Mouse (Mus musculus): ENCODE measurements at regions not wholly inside any gene's neighbourhood (a gene's known extent, or its start where the extent isn't known, plus 50 kb on each side); places are given as distances from the start of the nearest gene placed in this dataset.

GRCm38 (mm10) chr16:21315751-21316151 lies 107.2 kb upstream of the Vps8 start:
- no peak for TF ChIP-seq GATA1 (IDR thresholded peaks at IDR 0.05; ENCODE audit: low read length)
- TF ChIP-seq TAL1 (IDR thresholded peaks at IDR 0.05; ENCODE audit: low read length) = no peak
- Histone ChIP-seq H3K9me3 (ENCODE audit: control insufficient read depth, low read length) (no peaks in the 10 kb centered on the region), H3K27me3 (ENCODE audit: control insufficient read depth) (peaks cover 18% of the 10 kb centered on the region), H3K36me3 (ENCODE audit: control insufficient read depth) (no peaks in the 10 kb centered on the region), H3K4me1 (ENCODE audit: control insufficient read depth) (peaks cover 18% of the 10 kb centered on the region), H3K4me3 (replicated peaks) (no peak overlapping the region)

GRCm38 (mm10) chr16:21318009-21318639 lies 104.8 kb upstream of the Vps8 start:
- Histone ChIP-seq H3K27me3 (ENCODE audit: control insufficient read depth) (no peaks in the 10 kb centered on the region; the same call in 1 of the 2 replicates), H3K4me1 (ENCODE audit: control insufficient read depth) (peaks cover 13% of the 10 kb centered on the region), H3K4me3 (replicated peaks) (no peak overlapping the region), H3K36me3 (ENCODE audit: control insufficient read depth) (no peaks in the 10 kb centered on the region), H3K9me3 (ENCODE audit: control insufficient read depth, low read length) (no peaks in the 10 kb centered on the region)
- TF ChIP-seq GATA1 (IDR thresholded peaks at IDR 0.05; ENCODE audit: low read length) = no peak
- no peak for TF ChIP-seq TAL1 (IDR thresholded peaks at IDR 0.05; ENCODE audit: low read length)

- Histone ChIP-seq H3K27me3 (ENCODE audit: control insufficient read depth) (no peaks in the 10 kb centered on the region), H3K4me3 (replicated peaks) (no peak overlapping the region), H3K9me3 (ENCODE audit: control insufficient read depth, low read length) (no peaks in the 10 kb centered on the region), H3K36me3 (ENCODE audit: control insufficient read depth) (no peaks in the 10 kb centered on the region), H3K4me1 (ENCODE audit: control insufficient read depth) (peaks cover 13% of the 10 kb centered on the region)
- TF ChIP-seq TAL1 (IDR thresholded peaks at IDR 0.05; ENCODE audit: low read length) (no peak), GATA1 (IDR thresholded peaks at IDR 0.05; ENCODE audit: low read length) (no peak)
Measured at GRCm38 (mm10) chr16:21318640-21319365, 104.1 kb upstream of the Vps8 start.

- Histone ChIP-seq H3K36me3 (ENCODE audit: control insufficient read depth) (no peaks in the 10 kb centered on the region), H3K4me1 (ENCODE audit: control insufficient read depth) (peaks cover 13% of the 10 kb centered on the region), H3K9me3 (ENCODE audit: control insufficient read depth, low read length) (no peaks in the 10 kb centered on the region), H3K27me3 (ENCODE audit: control insufficient read depth) (no peaks in the 10 kb centered on the region), H3K4me3 (replicated peaks) (no peak overlapping the region)
- TF ChIP-seq TAL1 (IDR thresholded peaks at IDR 0.05; ENCODE audit: low read length) (no peak), GATA1 (IDR thresholded peaks at IDR 0.05; ENCODE audit: low read length) (no peak)
Measured at GRCm38 (mm10) chr16:21320284-21320683, 102.6 kb upstream of the Vps8 start.

GRCm38 (mm10) chr16:21321188-21322070 lies 101.5 kb upstream of the Vps8 start:
- peaks cover 4% of the 10 kb centered on the region for H3K4me1 ChIP-seq (ENCODE audit: control insufficient read depth)
- H3K9me3 ChIP-seq (ENCODE audit: control insufficient read depth, low read length) = no peaks in the 10 kb centered on the region
- H3K36me3 ChIP-seq (ENCODE audit: control insufficient read depth) = no peaks in the 10 kb centered on the region
- no peaks in the 10 kb centered on the region for H3K27me3 ChIP-seq (ENCODE audit: control insufficient read depth)
- H3K4me3 ChIP-seq (replicated peaks) = no peak overlapping the region
- no peak for TF ChIP-seq TAL1 (IDR thresholded peaks at IDR 0.05; ENCODE audit: low read length)
- no peak for TF ChIP-seq GATA1 (IDR thresholded peaks at IDR 0.05; ENCODE audit: low read length)

- H3K4me1 ChIP-seq (ENCODE audit: control insufficient read depth) = peaks cover 4% of the 10 kb centered on the region
- no peaks in the 10 kb centered on the region for H3K27me3 ChIP-seq (ENCODE audit: control insufficient read depth)
- TF ChIP-seq TAL1 (IDR thresholded peaks at IDR 0.05; ENCODE audit: low read length) (no peak), GATA1 (IDR thresholded peaks at IDR 0.05; ENCODE audit: low read length) (no peak)
Measured at GRCm38 (mm10) chr16:21322437-21322836, 100.5 kb upstream of the Vps8 start.

GRCm38 (mm10) chr16:21323446-21324034 lies 99.4 kb upstream of the Vps8 start:
- H3K9me3 ChIP-seq (ENCODE audit: control insufficient read depth, low read length) = no peaks in the 10 kb centered on the region
- peaks cover 4% of the 10 kb centered on the region for H3K4me1 ChIP-seq (ENCODE audit: control insufficient read depth)
- no peaks in the 10 kb centered on the region for H3K27me3 ChIP-seq (ENCODE audit: control insufficient read depth)
- no peak for TF ChIP-seq GATA1 (IDR thresholded peaks at IDR 0.05; ENCODE audit: low read length)
- no peak for TF ChIP-seq TAL1 (IDR thresholded peaks at IDR 0.05; ENCODE audit: low read length)
- H3K36me3 ChIP-seq (ENCODE audit: control insufficient read depth) = no peaks in the 10 kb centered on the region
- no peak overlapping the region for H3K4me3 ChIP-seq (replicated peaks)

More at GRCm38 (mm10) chr16:21322437-21322836, 100.5 kb upstream of the Vps8 start:
- no peaks in the 10 kb centered on the region for H3K36me3 ChIP-seq (ENCODE audit: control insufficient read depth)
- no peaks in the 10 kb centered on the region for H3K9me3 ChIP-seq (ENCODE audit: control insufficient read depth, low read length)
- H3K4me3 ChIP-seq (replicated peaks) = no peak overlapping the region

- TF ChIP-seq TAL1 (IDR thresholded peaks at IDR 0.05; ENCODE audit: low read length) = no peak
- H3K9me3 ChIP-seq (ENCODE audit: control insufficient read depth, low read length) = no peaks in the 10 kb centered on the region
- H3K36me3 ChIP-seq (ENCODE audit: control insufficient read depth) = peaks cover 7% of the 10 kb centered on the region
- no peaks in the 10 kb centered on the region for H3K27me3 ChIP-seq (ENCODE audit: control insufficient read depth)
- no peak overlapping the region for H3K4me3 ChIP-seq (replicated peaks)
- H3K4me1 ChIP-seq (ENCODE audit: control insufficient read depth) = peaks cover 17% of the 10 kb centered on the region
Measured at GRCm38 (mm10) chr16:21327969-21328368, 94.9 kb upstream of the Vps8 start.
